Mouse (Mus musculus) activated CD4-positive, CD25-positive, alpha-beta regulatory T cell, adult 9 weeks (primary cell): ENCODE results near the gene Med11. TPM values are rescaled to one million over a fixed set of nuclear protein-coding genes. Genes with fewer than 3 reads are reported as not detected.

Experiments used
- polyA plus RNA-seq: library from polyadenylated mRNA; unstranded; fragments of 100-300 nt; shearing (Covaris generic); gene quantifications from one replicate; pipeline ENCODE4 v1.2.1, GENCODE M21; 2017

Med11 gene
- 81.1 TPM for polyA plus RNA-seq

GRCm38 (mm10) chr11:70451797-70452498, at the start of gene Med11:
Med11 (plus strand) TSS chr11:70451919.

GRCm38 (mm10) chr11:70409594-70410296, 42.0 kb upstream of the Med11 start, which contains the start of gene Pelp1:
Pelp1 (minus strand) TSS chr11:70410031.

GRCm38 (mm10) chr11:70432048-70432894, 19.4 kb upstream of the Med11 start, which contains the start of gene Arrb2:
Arrb2 (plus strand) TSS chr11:70432635.

GRCm38 (mm10) chr11:70458688-70459600, 7.2 kb downstream of the Med11 start, which contains the start of gene Zmynd15:
Zmynd15 (plus strand) TSS chr11:70459433.

GRCm38 (mm10) chr11:70459601-70460101, 7.9 kb downstream of the Med11 start, which contains the start of gene Cxcl16:
Cxcl16 (minus strand) TSS chr11:70459984.

Other genes starting within 250 kb of the Med11 start
- 0.24 TPM for gene Slc16a11, start 239.2 kb upstream of the Med11 start, polyA plus RNA-seq
- gene Slc16a13, start 230.9 kb upstream of the Med11 start, polyA plus RNA-seq: 4.5 TPM
- 0.29 TPM for gene Bcl6b, start 222.1 kb upstream of the Med11 start, polyA plus RNA-seq
- 187 TPM for gene 0610010K14Rik, start 214.0 kb upstream of the Med11 start, polyA plus RNA-seq
- gene Gm21988, start 212.1 kb upstream of the Med11 start, polyA plus RNA-seq: 3.3 TPM
- 281 TPM for gene Rnasek, start 212.1 kb upstream of the Med11 start, polyA plus RNA-seq
- gene Alox12, start 196.6 kb upstream of the Med11 start, polyA plus RNA-seq: 0.27 TPM
- not detected for gene Alox12e, start 129.3 kb upstream of the Med11 start, polyA plus RNA-seq
- not detected for gene Alox15, start 99.9 kb upstream of the Med11 start, polyA plus RNA-seq
- 12.8 TPM for gene Pelp1, start 41.9 kb upstream of the Med11 start, polyA plus RNA-seq
- gene Arrb2, start 19.3 kb upstream of the Med11 start, polyA plus RNA-seq: 217 TPM
- not detected for gene Zmynd15, start 7.5 kb downstream of the Med11 start, polyA plus RNA-seq
- 0.57 TPM for gene Cxcl16, start 8.1 kb downstream of the Med11 start, polyA plus RNA-seq
- 4.0 TPM for gene Tm4sf5, start 53.3 kb downstream of the Med11 start, polyA plus RNA-seq
- gene Vmo1, start 62.7 kb downstream of the Med11 start, polyA plus RNA-seq: not detected
- gene Gltpd2, start 67.3 kb downstream of the Med11 start, polyA plus RNA-seq: not detected
- 374 TPM for gene Psmb6, start 73.4 kb downstream of the Med11 start, polyA plus RNA-seq
- gene Gm40193, start 81.0 kb downstream of the Med11 start, polyA plus RNA-seq: not detected
- 2.5 TPM for gene Pld2, start 88.1 kb downstream of the Med11 start, polyA plus RNA-seq
- gene Mink1, start 111.0 kb downstream of the Med11 start, polyA plus RNA-seq: 8.1 TPM
- not detected for gene 4930544D05Rik, start 163.9 kb downstream of the Med11 start, polyA plus RNA-seq
- 1.1 TPM for gene Chrne, start 167.3 kb downstream of the Med11 start, polyA plus RNA-seq
- 0.10 TPM for gene Gp1ba, start 187.2 kb downstream of the Med11 start, polyA plus RNA-seq
- 396 TPM for gene Rnf167, start 195.3 kb downstream of the Med11 start, polyA plus RNA-seq
- 170 TPM for gene Slc25a11, start 195.6 kb downstream of the Med11 start, polyA plus RNA-seq
- 4,385 TPM for gene Pfn1, start 202.7 kb downstream of the Med11 start, polyA plus RNA-seq
- gene Eno3, start 205.3 kb downstream of the Med11 start, polyA plus RNA-seq: 35.5 TPM
- gene Spag7, start 217.5 kb downstream of the Med11 start, polyA plus RNA-seq: 98.7 TPM
- gene Camta2, start 236.2 kb downstream of the Med11 start, polyA plus RNA-seq: 57.4 TPM
- gene Inca1, start 248.2 kb downstream of the Med11 start, polyA plus RNA-seq: 0.77 TPM
- gene Kif1c, start 248.6 kb downstream of the Med11 start, polyA plus RNA-seq: 0.38 TPM